Mouse (Mus musculus) stomach, postnatal 0 days (tissue): ENCODE results near the gene Fbln1. TPM values are rescaled to one million over a fixed set of nuclear protein-coding genes. Genes with fewer than 3 reads are reported as not detected.

Experiments used
- ATAC-seq: fragments of 200-750 bp; cut with Nextera tagmentation; 2 replicates; pipeline ENCODE4 v1.8.0; 2017; ENCODE audit not compliant: low FRiP score, low TSS enrichment
- DNase-seq: peaks from one replicate; pipeline ENCODE4 v3.0.0-alpha.2; 2016; ENCODE audit warnings: low spot score
- H3K27ac ChIP-seq: fragments of 300-500 bp; sonication (generic); replicated peaks from 2 replicates; pipeline ENCODE4 v1.5.1; 2014; ENCODE audit warnings: mild to moderate bottlenecking, control low read depth
- H3K27me3 ChIP-seq: fragments of 300-500 bp; sonication (generic); 2 replicates; pipeline ENCODE4 v1.6.1; 2014; ENCODE audit warnings: low read length; ENCODE audit not compliant: control insufficient read depth, insufficient read depth
- H3K36me3 ChIP-seq: fragments of 300-500 bp; sonication (generic); 2 replicates; pipeline ENCODE4 v1.6.1; 2014; ENCODE audit warnings: low read length, mixed read lengths; ENCODE audit not compliant: control insufficient read depth, insufficient read depth
- H3K4me1 ChIP-seq: fragments of 300-500 bp; sonication (generic); replicated peaks from 2 replicates; pipeline ENCODE4 v1.6.1; 2014; ENCODE audit warnings: antibody characterized with exemption; ENCODE audit not compliant: control insufficient read depth, insufficient read depth
- H3K4me2 ChIP-seq: fragments of 300-500 bp; sonication (generic); replicated peaks from 2 replicates; pipeline ENCODE4 v1.6.1; 2014; ENCODE audit warnings: low read depth, mild to moderate bottlenecking, control low read depth, moderate library complexity
- H3K4me3 ChIP-seq: fragments of 300-500 bp; sonication (generic); 2 replicates; pipeline ENCODE4 v1.5.1; 2014; ENCODE audit warnings: low read depth, low read length, control low read depth
- H3K9ac ChIP-seq: fragments of 300-500 bp; sonication (generic); 2 replicates; pipeline ENCODE4 v1.6.1; 2014; ENCODE audit warnings: mild to moderate bottlenecking, low read length, control low read depth, mixed read lengths
- H3K9me3 ChIP-seq: fragments of 300-500 bp; sonication (generic); 2 replicates; pipeline ENCODE4 v1.6.1; 2016; ENCODE audit warnings: low read length; ENCODE audit not compliant: control insufficient read depth
- CTCF ChIP-seq: IDR thresholded peaks from 2 replicates; pipeline ENCODE4 v1.5.1; 2016; ENCODE audit warnings: antibody characterized with exemption, low read depth, mild to moderate bottlenecking, moderate library complexity
- EP300 ChIP-seq: optimal IDR thresholded peaks from 2 replicates; pipeline ENCODE3; 2016; ENCODE audit warnings: antibody characterized with exemption
- WGBS: fragments of 180-500 bp; shearing (Covaris S2); extraction: QIAGEN DNeasy Blood & Tissue Kit; methylation state at CpG from one replicate; pipeline ENCODE4 v1.1.7; 2014; 5-methylcytosine and 5-hydroxymethylcytosine counted together
- polyA plus RNA-seq: library from polyadenylated mRNA; unstranded; fragments of >200 nt; fragmentation: Nextera tagmentation; extraction: Ambion mirVana; gene quantifications from 2 replicates; pipeline ENCODE4 v1.2.1, GENCODE M21; 2015

The Fbln1 gene
- polyA plus RNA-seq, 1 experiment from 2014 or later: 112 TPM

DNA sequence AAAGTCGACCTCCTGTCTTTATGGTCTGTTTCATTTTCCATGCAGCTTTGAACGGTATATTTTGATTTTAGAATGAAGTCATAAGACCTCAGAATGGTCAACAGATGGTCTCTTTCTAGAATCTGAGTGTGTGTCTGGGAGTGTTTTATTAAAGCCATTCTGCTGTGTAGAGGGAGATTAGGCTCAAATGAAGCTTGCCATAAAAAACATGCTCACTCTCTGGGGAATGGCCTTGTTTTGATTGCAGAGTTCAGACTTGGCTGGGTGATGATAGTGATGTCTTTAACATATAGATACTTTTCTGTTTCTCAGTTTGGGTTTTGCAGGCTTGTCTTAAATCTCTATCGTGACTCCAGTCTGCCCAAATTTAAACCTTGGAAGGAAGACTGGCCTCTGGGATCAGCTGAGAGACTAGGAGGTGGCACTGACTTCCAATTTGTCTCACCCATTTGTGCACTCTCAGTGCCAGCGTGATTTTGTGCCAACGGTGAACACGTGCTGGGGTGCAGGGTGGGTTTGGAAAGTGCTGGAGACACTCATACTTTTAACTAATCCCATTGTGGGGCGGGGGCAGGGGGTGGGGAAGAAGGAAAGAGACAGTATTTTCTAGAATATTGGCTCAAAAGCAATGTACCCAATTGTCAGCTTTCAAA is 26.1 kb upstream of the Fbln1 start:
- H3K36me3 ChIP-seq: no peaks in the 10 kb centered on the region
- peak overlapping the region; percentile 69 for H3K27ac ChIP-seq
- ATAC-seq (no peak), DNase-seq (no peak)
- H3K9ac ChIP-seq: no peak overlapping the region
- no peaks in the 10 kb centered on the region for H3K9me3 ChIP-seq
- no peak overlapping the region for H3K4me3 ChIP-seq
- H3K4me1 ChIP-seq: no peaks in the 10 kb centered on the region
- no peak overlapping the region for H3K4me2 ChIP-seq
- 43% methylated on average over 7 of the region's 7 CpGs for WGBS
- H3K27me3 ChIP-seq: no peaks in the 10 kb centered on the region
- TF ChIP-seq EP300 (no peak), CTCF (no peak)

- no peak overlapping the region for H3K4me2 ChIP-seq
- H3K36me3 ChIP-seq: no peaks in the 10 kb centered on the region
- no peaks in the 10 kb centered on the region for H3K27me3 ChIP-seq
- DNase-seq: no peak
- H3K9me3 ChIP-seq: no peaks in the 10 kb centered on the region
- TF ChIP-seq CTCF (no peak), EP300 (no peak)
- no peak for ATAC-seq
- H3K4me1 ChIP-seq: no peaks in the 10 kb centered on the region
- no peak overlapping the region for H3K9ac ChIP-seq
- peak overlapping the region; percentile 56; the same call in 1 of the 2 replicates for H3K27ac ChIP-seq
- H3K4me3 ChIP-seq: no peak overlapping the region
Observed at GRCm38 (mm10) chr15:85180368-85180767, 25.4 kb upstream of the Fbln1 start.

DNA sequence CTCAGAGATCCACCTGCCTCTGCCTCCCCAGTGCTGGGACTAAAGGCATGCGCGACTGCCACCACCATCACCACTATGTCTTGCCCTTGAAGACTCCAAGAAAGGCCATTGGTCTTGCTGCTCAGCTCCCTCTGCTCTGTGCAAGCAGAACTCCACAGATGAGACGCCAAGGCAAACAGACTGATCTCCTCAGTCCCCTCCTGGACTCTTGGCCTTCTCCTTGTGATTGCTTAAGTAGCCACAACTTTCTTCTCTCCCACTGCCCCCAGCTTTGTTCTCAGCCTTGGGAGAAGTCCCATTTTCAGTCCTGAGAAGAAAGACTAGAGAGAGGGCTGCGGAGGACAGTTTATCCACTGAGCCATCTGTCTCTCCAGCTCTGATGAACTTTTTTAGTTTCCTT is 23.7 kb upstream of the Fbln1 start:
- Histone ChIP-seq H3K4me1 (no peaks in the 10 kb centered on the region), H3K9me3 (no peaks in the 10 kb centered on the region), H3K9ac (no peak overlapping the region), H3K36me3 (no peaks in the 10 kb centered on the region), H3K4me2 (no peak overlapping the region), H3K4me3 (no peak overlapping the region), H3K27me3 (no peaks in the 10 kb centered on the region), H3K27ac (no peak overlapping the region)
- TF ChIP-seq CTCF (no peak), EP300 (no peak)
- ATAC-seq (no peak), DNase-seq (no peak)
- 81% methylated on average over 4 of the region's 4 CpGs for WGBS

- WGBS: 56% methylated on average over 7 of the region's 7 CpGs
- TF ChIP-seq EP300 (no peak), CTCF (no peak)
Observed at GRCm38 (mm10) chr15:85186916-85187315, 18.8 kb upstream of the Fbln1 start.

GRCm38 (mm10) chr15:85188167-85188778 is 17.5 kb upstream of the Fbln1 start:
- TF ChIP-seq CTCF: no peak
- no peak overlapping the region for H3K4me3 ChIP-seq
- DNase-seq (no peak), ATAC-seq (no peak)
- no peak overlapping the region for H3K4me2 ChIP-seq
- no peaks in the 10 kb centered on the region for H3K4me1 ChIP-seq
- no peaks in the 10 kb centered on the region for H3K27me3 ChIP-seq
- WGBS: 47% methylated on average over 8 of the region's 8 CpGs
- no peaks in the 10 kb centered on the region for H3K9me3 ChIP-seq
- no peak overlapping the region for H3K9ac ChIP-seq
- H3K27ac ChIP-seq: no peak overlapping the region
- H3K36me3 ChIP-seq: no peaks in the 10 kb centered on the region

More at GRCm38 (mm10) chr15:85186916-85187315, 18.8 kb upstream of the Fbln1 start:
- H3K4me3 ChIP-seq: no peak overlapping the region
- no peak overlapping the region for H3K4me2 ChIP-seq
- no peaks in the 10 kb centered on the region for H3K27me3 ChIP-seq
- no peaks in the 10 kb centered on the region for H3K9me3 ChIP-seq
- DNase-seq (no peak), ATAC-seq (no peak)
- no peaks in the 10 kb centered on the region for H3K36me3 ChIP-seq
- H3K4me1 ChIP-seq: no peaks in the 10 kb centered on the region
- H3K9ac ChIP-seq: no peak overlapping the region
- no peak overlapping the region for H3K27ac ChIP-seq
